Mouse (Mus musculus) heart, postnatal 36 days (tissue): ENCODE data around the gene Zic3. TPM values are rescaled to one million over a fixed set of nuclear protein-coding genes. Genes with fewer than 3 reads are reported as not detected.

Experiments
- DNase-seq, 2 experiments: peaks; one replicate each; pipeline ENCODE4 v3.0.0; 2021 to 2022
- intact Hi-C: fragments of 180-260 bp; cut with DNase I; formaldehyde crosslinking; loops from one replicate; pipeline ENCODE4 v1.15.1; 2025
- total RNA-seq, 2 experiments: library from RNA; stranded (reverse); gene quantifications; 2 replicates each; pipeline ENCODE4 v1.2.3; 2021

Zic3 gene
- total RNA-seq, 2 experiments from 2014 or later = not detected

GRCm38 (mm10) chrX:58039703-58040102 lies 17.2 kb downstream of the Zic3 start:
- no peak for DNase-seq
- intact Hi-C loops = no loop called here

- intact Hi-C loops = no loop called here
- DNase-seq = no peak
Measured at GRCm38 (mm10) chrX:58041865-58042264, 19.4 kb downstream of the Zic3 start.

GRCm38 (mm10) chrX:58042512-58042911 lies 20.0 kb downstream of the Zic3 start:
- intact Hi-C loops = no loop called here
- no peak for DNase-seq
